Mouse (Mus musculus): ENCODE results near the gene Exosc10. TPM values are rescaled to one million over a fixed set of nuclear protein-coding genes. Genes with fewer than 3 reads are reported as not detected.

Gene Exosc10
- total and polyA plus RNA-seq, 2 experiments from 2014 or later, result 68.1 to 72.0 TPM

GRCm38 (mm10) chr4:148612557-148612956 lies 54.3 kb downstream of the Exosc10 start:
- peak; percentile 35 for DNase-seq (ENCODE audit: low spot score)

GRCm38 (mm10) chr4:148613738-148614137 lies 55.5 kb downstream of the Exosc10 start:
- Histone ChIP-seq H3K27ac (no peak overlapping the region), H3K9ac (replicated peaks; ENCODE audit: low read length) (no peak overlapping the region), H3K36me3 (ENCODE audit: insufficient read depth, low read length) (peaks cover 16% of the 10 kb centered on the region), H3K9me3 (ENCODE audit: low read length) (no peaks in the 10 kb centered on the region), H3K27me3 (ENCODE audit: insufficient read depth, low read length) (no peaks in the 10 kb centered on the region), H3K4me2 (ENCODE audit: low read depth, low read length) (no peak overlapping the region), H3K4me1 (ENCODE audit: insufficient read depth, low read length) (no peaks in the 10 kb centered on the region), H3K4me3 (ENCODE audit: low read length) (no peak overlapping the region)
- TF ChIP-seq CTCF (IDR thresholded peaks at IDR 0.05; ENCODE audit: low read depth), result no peak
- no peak for ATAC-seq
- WGBS, result 42% methylated on average over 9 of the region's 9 CpGs
- no peak for DNase-seq (ENCODE audit: low spot score)

More at GRCm38 (mm10) chr4:148612557-148612956, 54.3 kb downstream of the Exosc10 start:
- H3K4me2 ChIP-seq (ENCODE audit: low read depth, low read length), result no peak overlapping the region
- 31% methylated on average over 4 of the region's 4 CpGs for WGBS
- no peak overlapping the region for H3K9ac ChIP-seq (replicated peaks; ENCODE audit: low read length)
- no peaks in the 10 kb centered on the region for H3K27me3 ChIP-seq (ENCODE audit: insufficient read depth, low read length)
- H3K27ac ChIP-seq, result no peak overlapping the region
- no peaks in the 10 kb centered on the region for H3K4me1 ChIP-seq (ENCODE audit: insufficient read depth, low read length)
- TF ChIP-seq CTCF (IDR thresholded peaks at IDR 0.05; ENCODE audit: low read depth), result no peak
- H3K4me3 ChIP-seq (ENCODE audit: low read length), result no peak overlapping the region
- peaks cover 11% of the 10 kb centered on the region for H3K36me3 ChIP-seq (ENCODE audit: insufficient read depth, low read length)
- no peaks in the 10 kb centered on the region for H3K9me3 ChIP-seq (ENCODE audit: low read length)
- ATAC-seq, result no peak

- peaks cover 67% of the 10 kb centered on the region for H3K36me3 ChIP-seq (ENCODE audit: insufficient read depth, low read length)
Measured at GRCm38 (mm10) chr4:148619805-148620204, 61.6 kb downstream of the Exosc10 start.

DNA sequence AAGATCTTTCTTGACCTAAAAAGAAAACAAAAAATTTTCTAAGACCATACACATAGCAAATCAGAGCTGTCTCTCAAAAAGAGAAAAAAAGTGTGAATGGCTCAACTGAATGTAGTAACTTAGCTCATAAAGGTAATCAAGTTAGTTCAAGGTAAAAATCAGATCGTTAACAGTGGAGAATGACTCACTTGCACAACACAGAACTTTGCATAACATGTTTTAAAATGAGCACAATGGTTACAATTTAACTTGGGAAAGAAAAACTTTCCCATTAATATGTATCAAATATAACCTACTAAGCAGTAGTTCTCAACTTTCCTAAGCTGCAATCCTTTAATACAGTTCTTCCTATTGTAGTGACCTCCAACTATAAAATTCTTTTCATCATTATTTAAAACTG lies 62.5 kb downstream of the Exosc10 start:
- 93% methylated on average over 1 of the region's 1 CpGs for WGBS
- peaks cover 63% of the 10 kb centered on the region for H3K36me3 ChIP-seq (ENCODE audit: insufficient read depth, low read length)

More at GRCm38 (mm10) chr4:148619805-148620204, 61.6 kb downstream of the Exosc10 start:
- H3K4me1 ChIP-seq (ENCODE audit: insufficient read depth, low read length), result no peaks in the 10 kb centered on the region
- no peak overlapping the region for H3K4me3 ChIP-seq (ENCODE audit: low read length)
- ATAC-seq, result no peak
- WGBS, result 84% methylated on average over 1 of the region's 1 CpGs
- H3K4me2 ChIP-seq (ENCODE audit: low read depth, low read length), result no peak overlapping the region
- H3K27me3 ChIP-seq (ENCODE audit: insufficient read depth, low read length), result no peaks in the 10 kb centered on the region
- H3K9me3 ChIP-seq (ENCODE audit: low read length), result no peaks in the 10 kb centered on the region
- no peak for TF ChIP-seq CTCF (IDR thresholded peaks at IDR 0.05; ENCODE audit: low read depth)
- no peak for DNase-seq (ENCODE audit: low spot score)
- no peak overlapping the region for H3K27ac ChIP-seq
- no peak overlapping the region for H3K9ac ChIP-seq (replicated peaks; ENCODE audit: low read length)

DNA sequence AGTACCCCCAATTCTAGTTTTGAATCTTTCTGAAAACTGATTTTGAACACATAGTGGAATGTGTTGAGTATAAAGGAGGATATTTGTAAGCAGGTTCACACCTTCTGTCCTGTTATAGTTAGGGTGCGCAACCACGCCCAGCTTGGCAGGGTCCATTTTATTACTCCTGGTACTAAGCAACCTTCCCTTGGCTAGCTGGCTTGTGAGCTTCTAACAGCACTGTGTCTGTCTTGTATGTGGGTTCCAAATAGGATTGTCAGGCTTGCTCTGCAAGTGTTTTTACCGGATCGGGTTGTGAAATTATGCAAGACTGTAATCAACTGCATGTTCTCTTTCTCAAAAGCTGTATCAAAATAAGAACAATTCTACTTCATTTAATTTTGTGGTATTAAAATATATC lies 64.3 kb downstream of the Exosc10 start:
- Histone ChIP-seq H3K36me3 (ENCODE audit: insufficient read depth, low read length) (peaks cover 56% of the 10 kb centered on the region), H3K4me3 (ENCODE audit: low read length) (no peak overlapping the region)

More for the DNA sequence above, 62.5 kb downstream of the Exosc10 start:
- Histone ChIP-seq H3K9ac (replicated peaks; ENCODE audit: low read length) (no peak overlapping the region), H3K27me3 (ENCODE audit: insufficient read depth, low read length) (no peaks in the 10 kb centered on the region), H3K9me3 (ENCODE audit: low read length) (no peaks in the 10 kb centered on the region), H3K4me3 (ENCODE audit: low read length) (no peak overlapping the region), H3K27ac (no peak overlapping the region), H3K4me2 (ENCODE audit: low read depth, low read length) (no peak overlapping the region), H3K4me1 (ENCODE audit: insufficient read depth, low read length) (no peaks in the 10 kb centered on the region)
- no peak for TF ChIP-seq CTCF (IDR thresholded peaks at IDR 0.05; ENCODE audit: low read depth)
- DNase-seq (ENCODE audit: low spot score) (no peak), ATAC-seq (no peak)

GRCm38 (mm10) chr4:148623609-148624008 lies 65.4 kb downstream of the Exosc10 start:
- no peak for ATAC-seq
- no peak overlapping the region for H3K4me2 ChIP-seq (ENCODE audit: low read depth, low read length)
- H3K4me1 ChIP-seq (ENCODE audit: insufficient read depth, low read length), result peaks cover 3% of the 10 kb centered on the region; the same call in 1 of the 2 replicates
- H3K9me3 ChIP-seq (ENCODE audit: low read length), result no peaks in the 10 kb centered on the region
- H3K27me3 ChIP-seq (ENCODE audit: insufficient read depth, low read length), result no peaks in the 10 kb centered on the region
- peaks cover 53% of the 10 kb centered on the region for H3K36me3 ChIP-seq (ENCODE audit: insufficient read depth, low read length)
- DNase-seq (ENCODE audit: low spot score), result no peak
- no peak overlapping the region for H3K9ac ChIP-seq (replicated peaks; ENCODE audit: low read length)
- no peak for TF ChIP-seq CTCF (IDR thresholded peaks at IDR 0.05; ENCODE audit: low read depth)
- 86% methylated on average over 4 of the region's 4 CpGs for WGBS
- no peak overlapping the region for H3K4me3 ChIP-seq (ENCODE audit: low read length)
- no peak overlapping the region for H3K27ac ChIP-seq

More for the DNA sequence above, 64.3 kb downstream of the Exosc10 start:
- Histone ChIP-seq H3K9ac (replicated peaks; ENCODE audit: low read length) (no peak overlapping the region), H3K27ac (no peak overlapping the region), H3K4me2 (ENCODE audit: low read depth, low read length) (no peak overlapping the region), H3K9me3 (ENCODE audit: low read length) (no peaks in the 10 kb centered on the region), H3K4me1 (ENCODE audit: insufficient read depth, low read length) (peaks cover 3% of the 10 kb centered on the region; the same call in 1 of the 2 replicates), H3K27me3 (ENCODE audit: insufficient read depth, low read length) (no peaks in the 10 kb centered on the region)
- no peak for TF ChIP-seq CTCF (IDR thresholded peaks at IDR 0.05; ENCODE audit: low read depth)
- WGBS, result 95% methylated on average over 4 of the region's 4 CpGs
- no peak for ATAC-seq
- DNase-seq (ENCODE audit: low spot score), result no peak

DNA sequence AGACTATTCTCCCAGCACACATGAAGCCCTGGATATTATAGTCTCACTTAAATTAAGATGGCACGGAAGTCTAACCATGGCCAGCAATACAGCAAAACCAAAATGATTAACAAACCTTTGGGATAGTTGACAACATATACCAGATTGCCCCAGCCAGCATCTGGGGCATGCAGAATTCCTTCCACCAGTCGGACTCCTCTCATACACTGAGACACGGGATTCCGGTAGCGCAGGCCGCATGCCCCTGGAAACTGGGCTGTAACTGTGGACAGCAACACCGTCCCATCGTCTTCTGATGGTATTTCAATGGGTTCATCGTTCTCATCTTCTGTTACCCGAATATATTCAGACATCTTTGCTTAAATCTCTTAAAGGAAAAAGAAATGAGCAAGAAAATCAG lies 66.8 kb downstream of the Exosc10 start:
- no peaks in the 10 kb centered on the region for H3K27me3 ChIP-seq (ENCODE audit: insufficient read depth, low read length)
- no peak overlapping the region for H3K9ac ChIP-seq (replicated peaks; ENCODE audit: low read length)
- H3K27ac ChIP-seq, result no peak overlapping the region
- H3K9me3 ChIP-seq (ENCODE audit: low read length), result no peaks in the 10 kb centered on the region
- peak overlapping the region; percentile 70 for H3K4me2 ChIP-seq (ENCODE audit: low read depth, low read length)
- DNase-seq (ENCODE audit: low spot score) (no peak), ATAC-seq (no peak)
- peaks cover 39% of the 10 kb centered on the region for H3K36me3 ChIP-seq (ENCODE audit: insufficient read depth, low read length)
- 86% methylated on average over 10 of the region's 10 CpGs for WGBS
- no peak for TF ChIP-seq CTCF (IDR thresholded peaks at IDR 0.05; ENCODE audit: low read depth)
- no peak overlapping the region for H3K4me3 ChIP-seq (ENCODE audit: low read length)
- peaks cover 3% of the 10 kb centered on the region; the same call in 1 of the 2 replicates for H3K4me1 ChIP-seq (ENCODE audit: insufficient read depth, low read length)
